Mouse (Mus musculus) ovary, adult 18-20 months (tissue): Measurements from ENCODE around the gene Ube2r2.

Experiments
- DNase-seq: peaks from one replicate; pipeline ENCODE4 v3.0.0; 2022; ENCODE audit warnings: low spot score, mixed read lengths

Ube2r2 gene

DNA sequence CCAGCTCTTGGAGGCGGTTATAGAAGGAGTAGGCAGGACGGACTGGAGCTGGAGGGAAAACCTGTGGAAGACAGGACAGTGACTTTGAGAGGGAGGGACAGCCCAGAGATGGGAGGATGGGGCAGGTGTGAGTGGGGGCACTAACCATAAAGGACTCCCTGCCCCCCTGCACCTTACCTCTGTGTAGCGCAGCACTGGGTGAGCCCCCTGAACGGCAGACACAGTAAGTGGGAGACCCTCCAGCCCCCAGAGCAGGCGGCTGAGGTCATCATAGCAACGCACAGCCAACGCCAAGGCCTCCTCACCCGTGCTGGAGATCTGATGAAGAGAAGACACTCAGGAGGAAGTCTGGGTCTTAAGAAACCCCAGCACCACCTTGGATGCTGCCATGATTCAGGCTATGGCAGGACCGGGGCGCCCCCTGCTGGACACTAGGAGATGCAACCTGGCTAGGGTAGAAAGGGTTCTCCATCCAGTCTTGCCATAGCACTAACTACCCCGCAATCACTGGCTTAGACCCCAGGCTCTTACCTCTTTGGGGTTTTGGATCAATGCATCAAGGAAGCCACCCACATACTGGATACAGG lies 16.7 kb upstream of the Ube2r2 start:
- no peak for DNase-seq

DNA sequence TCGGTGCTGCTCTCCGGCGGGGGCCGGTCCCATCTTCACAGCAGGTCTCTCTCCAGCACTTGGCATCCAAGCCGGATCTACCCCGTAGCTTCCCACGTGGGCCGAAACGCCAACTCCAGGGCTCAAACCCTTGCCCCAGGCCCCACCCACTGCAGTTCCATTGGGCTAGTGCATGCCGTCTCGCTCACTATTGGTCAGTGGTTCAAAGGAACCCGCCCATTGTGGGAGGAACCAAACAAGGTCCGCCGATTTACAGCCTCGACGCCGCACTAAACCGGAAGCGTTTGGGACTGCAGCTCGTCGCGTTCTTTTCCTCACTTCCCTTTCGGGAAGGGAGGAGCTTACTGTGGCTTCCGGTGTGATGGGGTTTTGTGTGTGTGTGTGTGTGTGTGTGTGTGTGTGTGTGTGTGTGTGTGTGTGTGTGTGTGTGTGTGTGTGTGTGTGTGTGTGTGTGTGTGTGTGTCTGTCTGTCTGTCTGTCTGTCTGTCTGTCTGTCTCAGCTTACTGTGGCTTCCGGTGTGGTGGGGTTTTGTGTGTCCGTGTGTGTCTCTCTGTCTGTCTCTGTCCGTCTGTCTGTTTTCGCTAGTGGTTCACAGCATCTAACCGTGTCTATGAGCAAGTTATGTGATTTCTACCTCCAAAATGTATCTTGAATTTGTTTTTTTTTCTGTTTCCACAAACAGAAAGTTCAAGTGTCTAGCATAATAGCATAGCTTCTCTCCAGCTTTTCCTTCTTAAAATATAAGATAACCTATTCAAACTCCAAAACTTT lies 11.2 kb upstream of the Ube2r2 start, which contains the start of gene Nol6:
TSS of gene Nol6 (minus strand) at position 276 of the 772 bp plus-strand sequence.
- DNase-seq, result peak; percentile 98

DNA sequence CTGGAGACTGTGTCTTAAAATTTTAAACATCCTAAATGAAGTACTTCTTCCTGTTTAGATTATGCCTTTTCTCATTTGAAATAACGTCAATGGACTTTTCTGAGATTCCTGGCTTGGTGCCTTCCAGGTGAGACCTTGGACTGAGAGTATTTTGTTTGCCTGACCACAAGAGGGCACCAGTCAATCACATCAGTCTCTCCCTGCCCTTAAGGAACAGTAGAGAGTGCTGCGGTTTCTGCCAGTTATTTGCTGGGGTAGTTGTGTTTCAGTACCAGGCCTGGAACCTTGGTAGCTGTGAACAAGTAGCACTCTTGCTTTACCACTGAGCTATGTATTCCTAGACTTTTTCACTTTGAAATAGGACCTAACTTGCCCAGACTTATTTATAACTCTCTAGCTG lies 6.1 kb upstream of the Ube2r2 start:
- no peak for DNase-seq

DNA sequence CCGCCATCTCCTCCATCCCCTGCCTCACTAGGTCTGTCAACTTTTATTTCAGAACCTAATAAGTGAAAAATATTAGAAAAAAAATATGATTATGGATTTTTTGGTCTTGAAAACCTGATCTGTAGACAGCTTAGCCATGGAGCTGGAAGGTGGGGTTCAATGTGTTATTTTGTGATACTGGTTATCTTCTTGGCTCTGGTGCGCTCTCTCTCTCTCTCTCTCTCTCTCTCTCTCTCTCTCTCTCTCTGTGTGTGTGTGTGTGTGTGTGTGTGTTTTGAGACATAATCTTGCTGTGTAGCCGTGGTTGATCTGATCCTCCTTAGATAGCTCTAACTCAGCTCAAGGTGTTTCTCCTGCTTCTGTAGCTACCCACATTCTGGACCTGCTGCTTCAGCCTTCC lies 5.7 kb upstream of the Ube2r2 start:
- DNase-seq, result no peak

DNA sequence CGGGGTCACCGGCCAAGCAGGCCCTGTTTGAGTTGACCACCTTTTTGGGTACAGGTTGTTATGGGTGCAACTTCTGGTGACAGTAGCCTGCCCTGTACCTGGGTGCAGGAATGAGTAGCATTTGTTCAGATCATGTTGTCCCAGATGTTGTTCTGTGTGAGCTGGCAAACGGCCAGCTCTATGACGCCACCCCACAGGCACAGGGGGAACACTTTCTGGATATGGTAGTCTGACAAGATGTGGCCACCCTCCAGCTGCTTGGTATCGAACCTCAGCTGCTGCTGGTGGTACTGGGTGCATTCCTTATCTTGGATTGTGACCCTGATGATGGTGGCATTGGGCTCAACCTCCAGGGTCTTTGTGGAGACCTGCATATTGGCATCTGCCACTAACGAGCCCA lies 3.1 kb upstream of the Ube2r2 start:
- DNase-seq, result no peak

DNA sequence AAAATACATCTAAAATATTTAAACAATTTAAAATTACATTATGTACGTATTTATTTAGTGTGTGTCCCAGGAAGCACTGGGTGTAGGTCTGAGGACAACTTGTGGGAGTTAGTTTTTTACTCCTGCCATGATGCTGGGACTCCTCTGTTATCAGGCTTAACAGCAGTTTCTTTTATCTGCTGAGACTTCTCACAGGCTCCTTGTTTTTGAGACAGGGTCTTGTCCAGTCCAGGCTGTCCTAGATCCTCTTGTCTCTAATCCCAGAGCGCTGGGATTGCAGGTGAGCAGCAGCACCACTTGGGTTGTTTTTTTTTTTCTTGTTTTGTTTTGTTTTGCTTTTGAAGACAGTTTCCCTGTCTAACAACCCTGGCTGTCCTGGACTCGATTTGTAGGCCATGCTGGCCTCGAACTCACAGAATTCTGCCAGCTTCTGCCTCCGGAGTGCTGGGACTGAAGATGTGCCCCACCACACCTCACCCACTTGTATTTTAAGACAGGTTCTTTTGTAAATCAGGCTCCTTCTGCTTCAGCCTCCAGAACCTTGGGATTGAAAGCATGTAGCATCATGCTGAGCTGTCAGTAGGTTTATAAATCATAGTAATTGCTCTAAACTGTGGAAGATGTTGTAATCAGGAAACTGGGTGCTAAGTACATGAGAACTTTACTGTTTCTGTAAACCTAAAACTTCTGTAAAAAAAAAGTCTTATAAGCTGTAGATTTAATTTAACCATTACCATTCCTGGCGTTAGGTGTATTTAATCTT lies 1.8 kb upstream of the Ube2r2 start:
- DNase-seq, result no peak

DNA sequence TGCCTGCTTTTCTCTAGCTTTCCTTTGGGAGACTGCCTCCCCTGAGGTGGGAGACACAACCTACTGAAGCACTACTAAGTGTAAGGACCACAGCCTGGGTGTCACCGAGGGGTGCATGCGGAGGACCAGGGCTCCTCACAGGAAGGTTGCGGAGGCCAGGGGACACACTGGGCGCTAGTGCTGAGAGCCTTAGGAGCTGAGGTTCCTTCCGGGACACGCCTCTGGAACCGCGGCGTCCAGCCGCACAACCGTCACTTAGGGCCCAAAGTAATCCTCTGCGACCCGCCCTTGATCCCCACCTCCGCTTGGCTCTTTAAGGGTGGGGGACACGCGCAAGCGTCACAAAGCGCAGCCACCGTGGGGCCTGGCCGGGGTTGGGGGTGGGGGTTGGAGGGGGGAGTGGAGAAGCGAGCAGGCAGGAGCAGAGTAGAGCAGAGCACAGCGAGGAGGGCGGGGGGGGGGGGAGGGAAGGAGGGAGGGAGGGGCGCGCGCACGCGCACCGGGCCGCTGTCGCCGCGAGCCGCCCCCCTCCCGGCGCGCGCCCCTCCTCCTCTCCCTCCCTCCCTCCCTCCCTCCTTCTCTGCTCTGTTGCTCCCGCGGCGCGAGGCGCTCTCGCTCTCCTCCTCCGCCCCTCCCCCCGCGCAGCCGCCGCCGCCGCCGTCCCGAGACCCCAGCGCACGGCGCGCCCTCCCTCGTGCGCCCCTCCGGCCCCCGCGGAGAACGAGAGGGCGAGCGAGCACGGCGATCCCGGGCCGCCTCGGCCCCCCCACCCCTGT lies 420 bp upstream of the Ube2r2 start:
- DNase-seq, result peak; percentile 67

DNA sequence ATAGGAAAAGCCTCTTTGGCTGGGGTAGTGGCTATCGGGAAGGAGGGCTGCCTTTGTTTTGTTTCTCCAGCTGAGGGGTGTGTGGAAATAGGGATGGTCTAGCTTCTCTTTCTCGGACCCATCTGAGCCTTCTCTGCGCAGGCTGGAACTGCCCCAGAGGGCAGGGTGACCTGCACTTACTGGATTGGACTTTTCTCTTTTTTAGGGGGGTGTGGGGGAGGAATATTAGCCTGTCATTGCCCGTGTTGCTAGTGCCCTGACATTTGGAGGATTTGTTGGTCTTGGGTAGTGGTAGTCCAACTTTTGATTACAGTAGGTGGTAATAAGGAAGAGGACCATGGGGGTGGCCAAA lies 887 bp downstream of the Ube2r2 start:
- DNase-seq, result peak; percentile 64

DNA sequence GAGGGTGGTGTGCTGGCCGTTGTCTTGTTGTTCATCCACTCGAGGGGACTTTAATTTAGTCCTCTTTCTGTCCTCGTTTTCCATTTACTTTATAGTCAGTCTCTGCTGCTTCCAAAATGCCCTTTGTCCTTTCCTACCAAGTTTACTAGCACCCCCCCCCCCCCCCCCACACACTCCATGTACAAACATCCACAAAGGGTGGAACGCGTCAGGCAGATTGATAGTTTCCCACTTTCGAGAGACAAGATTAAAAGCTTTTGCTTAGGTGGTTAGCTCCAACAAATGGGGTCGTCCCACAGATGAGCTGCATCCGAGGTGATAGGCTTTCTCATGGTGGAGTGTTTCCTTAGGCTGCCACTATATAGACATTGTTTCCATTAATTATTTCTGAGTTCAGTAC lies 1.3 kb downstream of the Ube2r2 start:
- no peak for DNase-seq

DNA sequence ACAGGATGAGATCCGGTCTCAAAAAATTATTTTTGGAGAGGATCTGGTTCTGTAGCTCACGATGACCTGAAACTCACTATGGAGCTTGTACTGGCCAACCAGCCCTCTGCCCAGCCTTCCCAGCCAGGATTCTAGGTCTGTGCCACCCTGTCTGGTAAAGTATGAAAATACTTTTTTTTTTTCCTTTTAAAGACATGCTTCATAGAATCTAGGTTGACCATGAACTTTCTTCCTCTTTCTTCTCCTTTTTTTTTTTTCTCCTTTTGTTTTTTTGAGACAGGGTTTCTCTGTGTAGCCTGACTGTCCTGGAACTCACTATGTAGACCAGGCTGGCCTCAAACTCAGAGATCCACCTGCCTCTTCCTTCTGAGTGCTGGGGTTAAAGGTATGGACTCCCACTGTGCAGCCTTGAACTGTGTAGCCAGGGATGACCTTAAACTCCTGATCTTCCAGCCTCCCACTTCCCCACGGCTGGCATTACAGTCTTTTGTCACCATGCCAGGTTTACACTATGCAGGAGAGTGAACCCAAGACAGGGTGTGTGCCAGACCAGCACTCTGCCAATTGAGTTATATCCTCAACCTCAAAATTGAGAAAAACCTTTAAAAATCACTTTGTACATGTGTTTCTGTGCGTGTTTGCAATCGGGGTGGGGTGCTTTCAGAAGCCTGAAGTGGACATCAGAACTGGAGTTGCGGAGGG lies 4.8 kb downstream of the Ube2r2 start:
- no peak for DNase-seq

DNA sequence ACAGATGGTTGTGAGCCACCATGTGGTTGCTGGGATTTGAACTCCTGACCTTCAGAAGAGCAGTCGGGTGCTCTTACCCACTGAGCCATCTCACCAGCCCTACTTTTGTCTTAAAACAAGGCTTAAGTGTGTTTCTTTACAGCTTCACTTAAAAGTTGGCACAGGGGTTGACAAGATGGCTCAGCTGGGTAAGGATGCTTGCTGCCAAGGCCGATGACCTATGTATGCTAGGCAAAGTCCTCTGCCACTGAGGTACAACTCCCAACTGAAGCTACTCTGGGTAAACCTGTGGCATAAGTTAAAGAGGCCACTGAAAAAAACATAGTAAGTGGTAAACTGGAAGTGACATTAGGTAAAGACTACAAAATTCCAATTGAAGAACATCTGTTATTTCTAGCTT lies 7.1 kb downstream of the Ube2r2 start:
- DNase-seq, result no peak

DNA sequence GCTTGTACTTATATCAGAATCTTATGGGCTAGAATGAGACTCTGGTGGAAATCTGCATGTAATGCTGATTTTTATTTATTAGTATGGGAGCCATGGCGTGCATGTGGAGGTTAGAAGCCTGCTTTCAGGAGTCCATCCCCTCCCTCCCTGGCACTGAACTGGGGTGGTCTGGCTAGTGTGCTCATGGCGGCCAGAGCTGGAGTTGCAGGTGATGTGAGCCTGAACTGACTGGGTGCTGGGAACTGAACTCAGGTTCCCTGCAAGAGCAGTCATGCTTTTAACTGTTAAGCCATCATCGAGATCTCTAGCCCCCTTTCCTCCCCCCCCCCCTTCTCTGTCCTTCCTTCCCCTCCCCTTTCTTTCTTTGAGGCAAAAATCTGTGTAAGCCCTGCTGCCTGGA lies 14.3 kb downstream of the Ube2r2 start:
- DNase-seq, result no peak

DNA sequence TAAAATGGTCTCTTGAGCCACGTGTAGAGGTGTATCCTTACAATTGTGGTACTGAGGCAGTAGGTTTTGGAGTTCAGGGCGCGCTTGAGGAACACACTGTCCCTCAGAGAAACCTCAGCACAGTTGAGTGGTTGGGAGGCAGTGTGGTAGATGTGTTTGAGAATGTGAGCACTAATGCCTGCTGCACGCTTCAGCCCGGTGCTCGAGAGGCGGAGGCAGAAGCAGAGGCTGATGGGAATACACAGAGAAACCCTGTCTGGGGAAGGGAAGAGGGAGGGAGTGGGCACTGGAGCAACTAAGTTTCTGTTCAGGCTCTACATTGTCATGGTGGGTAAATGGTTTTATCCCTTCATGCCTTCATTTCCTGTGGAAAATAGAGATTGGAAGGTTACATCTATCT lies 15.6 kb downstream of the Ube2r2 start:
- no peak for DNase-seq

DNA sequence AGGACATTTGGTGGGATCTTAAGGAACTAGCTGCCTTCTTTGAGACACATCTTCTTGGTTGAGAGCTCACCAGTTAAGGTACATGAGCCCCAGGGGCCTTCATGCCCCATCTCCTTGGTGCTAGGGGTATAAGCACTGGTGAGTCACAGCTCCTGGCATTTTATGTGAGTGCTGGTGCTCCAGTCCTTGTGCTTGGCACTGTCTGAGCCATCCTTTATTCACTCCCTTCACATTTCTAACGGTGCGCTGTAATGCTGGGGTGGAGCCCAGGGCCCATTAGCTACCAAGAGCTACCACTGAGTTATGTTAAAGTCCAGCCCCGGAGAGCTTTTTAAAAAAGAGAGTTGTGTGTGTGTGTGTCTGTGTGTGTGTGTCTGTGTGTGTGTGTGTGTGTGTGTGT lies 17.6 kb downstream of the Ube2r2 start:
- no peak for DNase-seq

DNA sequence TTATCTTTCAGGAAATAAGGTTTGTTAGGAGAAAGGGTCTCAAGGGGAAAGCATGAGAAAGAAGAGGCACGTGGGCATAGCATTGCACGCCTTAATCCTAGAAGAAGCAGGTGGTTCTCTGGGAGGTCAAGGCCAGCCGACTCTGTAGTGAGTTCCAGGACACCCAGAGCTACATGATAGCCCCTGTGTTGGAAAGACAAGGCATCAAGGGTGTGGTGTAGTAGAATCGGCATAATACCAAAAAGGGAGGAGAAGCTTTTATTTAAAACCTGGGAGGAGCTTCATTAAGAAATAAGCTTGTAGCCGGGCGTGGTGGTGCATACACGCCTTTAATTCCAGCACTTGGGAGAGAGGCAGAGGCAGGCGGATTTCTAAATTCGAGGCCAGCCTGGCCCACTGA lies 21.4 kb downstream of the Ube2r2 start:
- no peak for DNase-seq

DNA sequence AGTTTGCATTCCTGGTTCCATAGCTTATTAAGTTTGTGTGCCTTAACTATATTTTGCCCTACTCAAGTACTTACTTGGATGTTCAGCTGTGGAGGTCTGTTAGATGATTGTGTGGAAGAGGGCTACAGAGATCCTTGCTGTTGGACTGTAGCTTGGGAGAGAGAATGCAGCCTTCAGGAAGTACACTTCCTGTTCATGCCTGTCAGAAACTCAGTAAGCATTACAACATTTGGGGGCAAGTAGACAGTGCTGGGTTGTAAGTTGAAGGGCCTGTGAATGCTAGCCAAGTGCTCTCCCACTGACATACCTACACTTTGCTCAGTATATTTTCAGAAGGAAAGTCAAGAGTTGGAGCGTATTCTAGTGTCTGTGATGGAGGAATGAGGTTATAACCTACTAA lies 22.7 kb downstream of the Ube2r2 start:
- no peak for DNase-seq

DNA sequence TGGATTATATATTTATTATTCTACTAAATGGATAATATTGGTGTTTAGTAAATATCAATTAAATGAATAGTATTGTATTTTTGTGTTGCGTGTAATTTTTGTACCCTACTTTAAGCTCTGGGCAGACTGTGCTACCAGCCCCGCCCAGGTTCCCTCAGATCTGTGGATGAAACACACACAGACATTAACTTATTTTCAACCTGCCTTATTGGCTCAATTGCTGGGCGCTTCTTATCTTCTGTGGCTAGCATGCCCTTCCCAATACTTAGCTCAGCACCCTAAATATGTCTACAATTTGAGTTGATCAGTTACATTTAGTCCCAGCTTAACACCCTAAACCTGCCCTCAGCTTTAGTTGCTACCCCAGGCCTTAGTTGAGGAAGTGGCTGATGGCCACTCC lies 25.7 kb downstream of the Ube2r2 start:
- DNase-seq, result no peak

DNA sequence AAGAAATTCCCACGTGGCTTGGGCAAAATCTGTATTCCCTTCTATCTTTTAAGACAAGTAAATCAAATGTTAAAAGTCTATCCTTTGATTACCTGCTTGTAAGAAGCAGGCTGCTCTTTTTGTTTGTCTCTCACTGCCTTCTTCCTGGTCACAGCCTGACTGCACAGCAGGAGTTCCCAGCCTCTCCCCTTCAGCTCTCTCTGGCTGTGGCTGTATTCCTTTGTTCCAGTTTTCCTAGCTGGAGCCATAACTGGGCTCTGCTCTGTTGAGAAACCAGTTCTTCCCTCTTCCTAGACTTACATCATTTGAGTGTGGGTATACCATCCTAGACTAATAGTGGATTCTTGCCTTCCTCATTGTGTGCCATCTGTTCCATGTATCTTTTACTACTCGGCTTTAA lies 29.4 kb downstream of the Ube2r2 start:
- DNase-seq, result no peak

DNA sequence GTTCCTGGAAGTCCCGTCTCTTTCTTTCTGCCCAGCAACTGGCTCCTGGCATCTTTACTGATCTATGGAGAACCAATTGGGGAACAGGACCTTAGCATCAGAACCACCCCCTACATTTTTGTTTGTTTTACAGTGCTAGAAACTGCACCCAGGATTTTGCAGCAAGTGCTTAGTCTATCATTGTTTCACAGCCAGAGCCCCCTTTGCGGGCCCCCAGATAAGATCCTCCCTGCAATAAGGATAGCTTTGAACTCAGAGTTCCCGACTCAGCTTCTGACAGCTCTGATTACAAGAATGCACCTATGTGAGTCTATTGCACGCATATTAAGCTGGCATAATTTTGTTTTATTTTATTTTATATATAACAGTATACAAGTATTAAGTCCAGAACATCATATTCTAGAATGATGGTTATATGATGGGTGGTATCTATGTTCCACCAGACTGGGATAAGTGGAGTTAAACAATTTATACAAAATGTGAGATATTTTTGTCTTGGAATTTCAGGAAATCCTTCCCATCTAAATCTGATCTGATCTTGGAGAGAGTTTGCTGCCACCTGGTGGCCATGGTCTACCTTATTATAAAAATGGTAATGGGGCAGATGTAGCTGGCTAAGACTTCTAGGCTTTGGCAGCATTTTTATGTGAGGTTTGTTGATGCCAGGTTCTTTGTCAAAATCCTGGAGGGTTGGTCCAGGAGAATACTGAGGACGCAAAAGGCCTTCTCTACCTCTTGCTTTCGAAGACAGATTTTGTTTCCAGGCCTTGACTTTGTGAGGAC lies 30.3 kb downstream of the Ube2r2 start:
- peak; percentile 21 for DNase-seq

DNA sequence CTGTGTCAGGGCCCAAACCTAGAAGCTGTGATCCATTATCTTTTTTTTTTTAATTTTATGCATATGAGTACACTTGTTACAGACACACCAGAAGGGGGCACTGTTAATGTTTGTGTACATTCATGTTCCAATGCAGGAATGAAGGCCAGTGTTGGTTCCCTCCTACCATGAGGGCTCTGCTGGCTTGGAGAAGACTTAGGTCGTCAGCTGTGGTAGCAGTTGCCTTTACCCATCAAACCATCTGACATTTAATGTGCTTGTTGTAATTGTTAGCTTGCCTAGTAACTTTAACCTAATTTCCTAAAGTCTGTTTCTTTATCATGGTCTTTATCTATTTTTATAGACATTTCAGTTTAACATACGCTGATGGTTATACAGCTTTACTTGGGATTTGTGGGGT lies 35.4 kb downstream of the Ube2r2 start:
- no peak for DNase-seq

DNA sequence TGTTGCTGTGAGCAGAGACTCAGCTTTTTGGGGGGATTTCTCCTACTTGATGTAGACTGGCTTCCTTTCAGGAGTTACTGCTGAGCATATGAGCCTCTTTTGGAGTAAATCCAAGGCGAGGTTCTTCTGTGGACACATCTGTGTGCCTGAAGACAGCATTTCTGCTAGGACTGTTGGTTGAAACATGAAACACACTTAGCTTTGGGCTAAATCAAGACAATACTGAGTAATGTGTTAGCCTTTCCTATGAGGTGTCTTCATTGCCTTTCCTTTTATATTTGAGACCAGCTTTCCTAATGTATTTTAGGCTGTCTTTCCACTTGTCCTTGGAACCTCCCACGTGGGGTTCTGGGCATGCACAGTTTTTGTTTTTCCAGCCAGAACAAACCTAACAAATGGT lies 39.1 kb downstream of the Ube2r2 start:
- no peak for DNase-seq
